31 mouse cellular contexts compared by ENCODE assay signal in genomic region chr12:28038161-28038911, GRCm38 (mm10).
DNase-seq lines count a peak whose midpoint lies in the region; ATAC-seq lines count a peak whose summit lies in the region.
"Had no signal": no experiment of that assay in that cellular context is flagged by ENCODE, and none has a peak within 500 bp of the region (broad histone marks: within the 10 kb centered on the region; RNA-seq: fewer than 3 reads in every experiment).

No protein-coding gene starts in this region.

- 50% methylated on average over 7 of the region's 7 CpGs for WGBS in lung, embryonic 16.5 days

- no peak overlapping the region for H3K9ac ChIP-seq in lung, embryonic 16.5 days (ENCODE audit: low read length)
- H3K9ac ChIP-seq: embryonic facial prominence, embryonic 15.5 days; forebrain, embryonic 13.5 days; hindbrain, embryonic 12.5 days; intestine, embryonic 15.5 days; limb, embryonic 15.5 days; liver, embryonic 14.5 days; neural tube, embryonic 12.5 days had no signal

- DNase-seq in adrenal gland, postnatal 10 days: peak; percentile 1
- no peak for DNase-seq in adrenal gland, postnatal 14 days
- DNase-seq in lung, postnatal 4 days: no peak
- peak; percentile 17 for DNase-seq in urinary bladder, postnatal 14 days (ENCODE audit: low spot score)
- no peak for DNase-seq in urinary bladder, postnatal 25 days (ENCODE audit: low spot score)
- DNase-seq in left cerebral cortex, postnatal 14 days (ENCODE audit: low spot score in 2 of 2): no peak
- DNase-seq: cerebellum, adult 18-20 months; cerebellum, postnatal 10 days; gastrocnemius, postnatal 14 days; heart, adult 11 months; heart, postnatal 36 days; kidney, adult 2 months; kidney, postnatal 10 days; layer of hippocampus, postnatal 36 days; thymus, postnatal 4 days had no signal

- intact Hi-C loops in left cerebral cortex, postnatal 14 days (cut with DNase I): no loop called here

- H3K4me2 ChIP-seq in lung, embryonic 16.5 days (ENCODE audit: low read depth, low read length): no peak overlapping the region
- H3K4me2 ChIP-seq: embryonic facial prominence, embryonic 15.5 days; forebrain, embryonic 13.5 days; heart, embryonic 11.5 days; hindbrain, embryonic 12.5 days; intestine, embryonic 15.5 days; limb, embryonic 15.5 days; neural tube, embryonic 12.5 days had no signal

- ATAC-seq in lung, embryonic 16.5 days (ENCODE audit: low read depth): peak; percentile 64; the same call in 1 of the 2 replicates
- no peak for ATAC-seq in megakaryocyte progenitor cell, adult 5-6 weeks (replicated peaks; ENCODE audit: poor library complexity)
- ATAC-seq: forebrain, embryonic 13.5 days; hindbrain, postnatal 0 days; intestine, embryonic 15.5 days; midbrain, embryonic 16.5 days had no signal

- no peak overlapping the region for H3K4me3 ChIP-seq in lung, embryonic 16.5 days (ENCODE audit: low read length)
- H3K4me3 ChIP-seq: embryonic facial prominence, embryonic 10.5 days; embryonic facial prominence, embryonic 15.5 days; forebrain, embryonic 13.5 days; hindbrain, embryonic 12.5 days; intestine, embryonic 15.5 days; limb, embryonic 10.5 days; limb, embryonic 15.5 days; midbrain, embryonic 10.5 days; myocyte; neural tube, embryonic 12.5 days had no signal

- H3K9me3 ChIP-seq in lung, embryonic 16.5 days (ENCODE audit: control insufficient read depth, low read length): no peaks in the 10 kb centered on the region
- H3K9me3 ChIP-seq: embryonic facial prominence, embryonic 10.5 days; embryonic facial prominence, embryonic 15.5 days; forebrain, embryonic 13.5 days; hindbrain, embryonic 12.5 days; intestine, embryonic 15.5 days; limb, embryonic 10.5 days; limb, embryonic 15.5 days; midbrain, embryonic 10.5 days; neural tube, embryonic 12.5 days had no signal

- H3K27me3 ChIP-seq in lung, embryonic 16.5 days (ENCODE audit: control insufficient read depth, insufficient read depth, low read depth, low read length): no peaks in the 10 kb centered on the region
- H3K27me3 ChIP-seq: embryonic facial prominence, embryonic 15.5 days; forebrain, embryonic 13.5 days; hindbrain, embryonic 12.5 days; intestine, embryonic 15.5 days; limb, embryonic 15.5 days; neural tube, embryonic 12.5 days had no signal

- H3K4me1 ChIP-seq in lung, embryonic 16.5 days (replicated peaks; ENCODE audit: control insufficient read depth, insufficient read depth, low read length): no peaks in the 10 kb centered on the region
- H3K4me1 ChIP-seq: embryonic facial prominence, embryonic 10.5 days; embryonic facial prominence, embryonic 15.5 days; forebrain, embryonic 13.5 days; hindbrain, embryonic 12.5 days; intestine, embryonic 15.5 days; limb, embryonic 10.5 days; limb, embryonic 15.5 days; midbrain, embryonic 10.5 days; neural tube, embryonic 12.5 days had no signal

- no peaks in the 10 kb centered on the region for H3K36me3 ChIP-seq in lung, embryonic 16.5 days (ENCODE audit: control insufficient read depth, insufficient read depth, low read length)
- H3K36me3 ChIP-seq: embryonic facial prominence, embryonic 10.5 days; embryonic facial prominence, embryonic 15.5 days; hindbrain, embryonic 12.5 days; intestine, embryonic 15.5 days; limb, embryonic 10.5 days; limb, embryonic 15.5 days; midbrain, embryonic 10.5 days; neural tube, embryonic 12.5 days had no signal

- H3K27ac ChIP-seq in lung, embryonic 16.5 days (ENCODE audit: low read length): no peak overlapping the region
- H3K27ac ChIP-seq: embryonic facial prominence, embryonic 10.5 days; embryonic facial prominence, embryonic 15.5 days; forebrain, embryonic 13.5 days; hindbrain, embryonic 12.5 days; hindbrain, postnatal 0 days; intestine, embryonic 15.5 days; limb, embryonic 10.5 days; limb, embryonic 15.5 days; liver, embryonic 14.5 days; midbrain, embryonic 10.5 days; neural tube, embryonic 12.5 days had no signal

Comparison
In these comparisons a context has a peak if more than half of its experiments do, and no peak if none do; other contexts are left out.
1. DNase-seq: peak in adrenal gland, postnatal 10 days (single experiment) and urinary bladder, postnatal 14 days (single experiment); none in adrenal gland, postnatal 14 days (single experiment), lung, postnatal 4 days (0 of 2), urinary bladder, postnatal 25 days (single experiment) and left cerebral cortex, postnatal 14 days (0 of 2).